Mouse (Mus musculus): ENCODE results near the gene 4930432M17Rik.
A peak's percentile ranks its signal among the peaks of the same experiment; 100 is the strongest.

The 4930432M17Rik gene

DNA sequence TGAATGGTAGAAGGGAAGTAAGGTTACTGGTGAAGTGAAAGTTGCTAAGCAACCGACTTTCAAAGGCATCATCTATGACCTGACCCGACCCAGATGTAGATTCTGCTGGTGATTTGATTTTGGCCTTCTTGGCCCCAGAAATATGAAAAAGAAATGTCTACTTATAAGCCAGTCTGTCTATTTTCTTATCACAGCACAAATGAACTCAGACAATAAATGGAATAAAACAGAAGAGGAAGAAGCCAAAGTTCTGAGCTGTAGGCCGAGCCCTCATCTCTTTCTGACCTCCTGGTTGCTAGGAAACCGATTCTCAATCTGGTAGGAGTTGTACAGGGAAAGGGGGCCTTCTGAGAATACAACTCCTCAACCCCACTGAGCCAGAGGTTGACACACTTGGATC lies at the start of gene 4930432M17Rik:
4930432M17Rik (plus strand) TSS at position 301 of the 400 bp plus-strand sequence.
- DNase-seq (ENCODE audit: low spot score in 2 of 2) = no peak

DNA sequence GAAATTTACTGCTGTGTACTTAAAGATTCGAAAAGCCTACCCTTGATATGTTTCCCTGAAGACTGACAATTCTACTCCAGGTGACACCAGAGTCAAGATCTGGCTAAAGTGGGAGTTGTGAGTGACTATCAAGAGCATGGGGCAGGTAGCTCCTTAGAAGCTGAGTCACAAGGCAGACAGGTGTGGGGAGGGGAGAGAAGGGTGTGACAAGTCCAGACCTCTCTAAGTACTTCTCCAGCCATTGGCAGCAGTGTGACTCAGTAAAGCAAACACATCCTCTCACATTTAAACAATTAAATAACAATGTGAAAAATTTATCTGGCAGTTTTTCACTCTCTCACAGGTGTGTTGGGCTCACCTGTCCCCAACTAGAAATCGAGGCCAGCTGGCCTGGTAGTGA lies 44.9 kb upstream of the 4930432M17Rik start:
- DNase-seq (ENCODE audit: low spot score in 2 of 2) = no peak

DNA sequence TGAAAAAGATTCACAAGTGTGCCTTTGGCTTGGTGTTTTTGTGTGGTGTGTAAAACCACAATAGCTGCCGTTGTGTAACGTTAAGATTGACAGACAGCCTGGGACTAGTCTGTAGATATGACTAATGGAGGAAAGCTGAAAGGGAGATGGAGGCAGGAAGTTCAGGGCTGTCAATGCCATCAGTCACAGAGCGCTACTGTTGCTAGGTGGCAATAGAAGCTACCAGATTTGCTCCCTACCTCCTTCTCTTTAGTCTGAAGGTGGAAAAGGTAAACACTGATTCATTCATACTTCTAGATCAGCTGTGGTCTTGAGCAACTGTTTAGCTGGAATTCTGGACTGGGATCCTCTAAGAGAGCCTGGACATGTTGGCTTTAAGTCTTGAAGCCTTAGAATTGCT lies 44.3 kb upstream of the 4930432M17Rik start:
- no peak for DNase-seq (ENCODE audit: low spot score in 2 of 2)

DNA sequence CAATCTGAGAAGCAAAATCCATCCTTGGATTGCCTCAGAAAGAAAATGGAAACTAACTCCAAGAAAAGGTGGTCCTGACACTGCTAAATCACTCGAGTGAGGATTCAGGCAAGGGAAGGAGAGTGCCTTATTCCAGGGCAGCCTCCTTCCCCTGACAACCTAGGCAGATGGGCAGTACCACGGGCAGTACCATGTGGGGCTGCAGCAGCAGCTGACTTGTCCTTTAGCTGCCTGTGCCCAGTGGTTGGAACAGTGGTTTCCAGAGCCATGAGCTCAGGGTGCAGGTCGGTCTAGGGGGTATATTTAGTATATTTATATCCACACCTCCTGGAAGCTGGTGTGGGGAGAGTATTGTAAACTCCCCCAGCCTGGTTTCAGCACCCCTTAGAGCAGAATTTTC lies 42.3 kb upstream of the 4930432M17Rik start:
- no peak for DNase-seq (ENCODE audit: low spot score in 2 of 2)

DNA sequence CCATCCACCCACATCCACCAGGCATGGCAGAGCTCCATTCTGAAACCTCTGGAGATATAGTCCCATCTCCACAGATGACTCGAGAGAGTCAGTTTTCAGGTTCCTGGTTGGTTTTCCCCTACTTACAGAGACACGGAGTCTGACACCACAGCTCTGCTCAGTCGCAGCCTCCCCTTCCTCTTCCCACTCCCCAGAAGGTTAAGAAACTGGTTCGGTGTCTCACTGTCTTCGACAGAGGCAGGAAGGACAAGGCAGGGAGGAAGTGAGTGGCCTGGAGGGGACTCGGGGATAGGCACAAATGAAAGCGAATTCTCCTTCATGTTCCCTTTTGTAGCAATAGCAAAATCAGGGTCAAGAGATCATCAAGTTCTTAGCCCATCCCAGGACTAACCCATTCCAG lies 39.9 kb upstream of the 4930432M17Rik start:
- DNase-seq (ENCODE audit: low spot score in 2 of 2) = no peak

DNA sequence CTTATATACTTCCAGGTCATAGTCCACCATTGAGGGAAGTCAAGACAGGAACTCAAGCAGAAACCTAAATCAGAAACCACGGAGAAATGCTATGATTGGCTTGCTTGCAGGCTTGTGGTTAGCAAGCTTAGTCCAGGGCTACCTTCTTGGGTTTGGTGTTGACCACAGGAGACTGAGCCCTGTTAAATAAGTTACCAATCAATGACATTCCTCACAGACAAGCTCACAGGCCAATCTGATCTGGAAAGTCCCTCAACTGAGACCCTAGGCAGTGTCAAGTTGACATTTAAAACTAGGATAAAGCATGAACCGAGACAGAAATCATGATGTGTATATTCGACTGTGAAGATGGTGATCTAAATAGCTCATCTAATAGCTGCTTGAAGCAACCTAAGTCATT lies 35.6 kb upstream of the 4930432M17Rik start:
- DNase-seq (ENCODE audit: low spot score in 2 of 2) = no peak

DNA sequence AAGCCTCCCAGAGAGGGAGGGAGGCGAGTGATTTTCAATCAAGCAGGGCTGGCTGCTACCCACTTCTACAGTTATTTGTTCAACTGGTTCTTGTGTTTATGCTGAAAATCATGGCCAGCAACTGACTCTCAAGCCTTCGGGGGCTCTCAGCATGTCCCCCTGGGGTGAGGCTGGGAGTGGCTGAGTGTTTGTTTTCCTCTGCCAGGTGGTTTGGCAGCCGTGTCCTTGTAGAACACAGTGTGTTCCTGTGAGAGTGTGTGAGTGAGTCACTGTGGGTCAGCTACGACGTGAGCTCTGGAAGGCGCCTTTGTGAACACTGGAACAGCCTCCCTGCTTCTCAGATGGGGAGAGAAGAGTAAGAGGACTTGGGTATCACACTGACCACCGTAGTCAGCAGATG lies 35.1 kb upstream of the 4930432M17Rik start:
- peak in 1 of 2 experiments; percentile 26 for DNase-seq (ENCODE audit: low spot score in 2 of 2)

DNA sequence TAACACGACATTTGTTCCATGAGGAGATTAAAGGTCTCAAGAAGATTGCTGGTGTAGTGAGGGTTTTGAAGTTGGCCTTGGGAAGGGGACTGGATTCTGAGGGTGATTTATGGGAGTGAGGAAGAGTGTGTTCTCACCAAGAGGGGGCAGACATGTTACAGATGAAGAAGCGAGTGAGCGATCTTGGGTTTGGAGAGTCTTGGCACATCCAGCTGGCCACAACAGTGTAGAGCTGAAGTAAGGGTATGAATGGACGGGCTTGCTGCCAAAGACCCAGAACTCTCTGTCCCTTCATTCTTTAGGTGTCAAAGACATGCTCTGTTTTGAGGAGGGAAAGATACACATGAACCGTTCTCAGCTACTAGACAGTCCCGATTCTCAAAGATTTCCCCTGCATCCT lies 34.2 kb upstream of the 4930432M17Rik start:
- DNase-seq (ENCODE audit: low spot score in 2 of 2) = peak; percentile 60 to 72

DNA sequence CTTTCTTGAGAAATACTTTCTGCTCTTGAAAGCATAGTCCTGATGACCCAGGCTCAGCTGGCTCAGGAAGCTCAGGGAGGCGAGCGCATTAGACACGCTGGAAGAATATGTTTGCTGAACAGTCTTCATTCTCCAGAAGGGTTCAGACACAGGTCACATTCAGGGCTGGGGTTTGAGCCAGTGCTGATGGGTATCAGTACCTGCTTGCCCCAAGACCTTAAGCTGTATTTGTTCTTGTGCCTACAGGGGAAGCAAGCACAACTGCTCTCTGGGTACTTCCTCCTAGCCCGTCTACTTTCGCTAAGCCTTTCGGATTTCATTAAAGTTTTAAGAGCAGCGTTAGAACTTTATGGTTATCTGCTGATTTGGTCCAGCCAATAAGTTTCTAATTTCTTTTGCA lies 33.8 kb upstream of the 4930432M17Rik start:
- DNase-seq (ENCODE audit: low spot score in 2 of 2) = peak in 1 of 2 experiments; percentile 21

DNA sequence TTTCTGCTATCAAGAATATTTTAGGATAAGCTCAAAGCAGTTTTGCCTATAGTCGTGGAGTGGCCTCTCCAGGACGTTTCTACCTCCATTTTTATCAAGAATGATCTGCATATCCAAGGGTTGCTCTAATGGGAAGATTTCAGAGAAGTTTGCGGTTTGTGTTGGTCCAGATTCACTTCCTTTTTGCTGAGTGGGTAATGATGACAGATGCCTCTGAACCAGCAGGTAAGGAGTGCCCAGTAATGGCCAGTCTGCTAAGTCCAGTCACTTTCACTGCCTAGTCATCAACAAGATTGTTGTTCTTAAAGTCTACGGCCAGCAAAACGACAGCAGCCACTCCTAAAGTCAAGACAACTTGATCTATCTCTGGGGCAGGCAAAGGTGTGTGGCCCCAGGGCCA lies 32.8 kb upstream of the 4930432M17Rik start:
- DNase-seq (ENCODE audit: low spot score in 2 of 2) = no peak

DNA sequence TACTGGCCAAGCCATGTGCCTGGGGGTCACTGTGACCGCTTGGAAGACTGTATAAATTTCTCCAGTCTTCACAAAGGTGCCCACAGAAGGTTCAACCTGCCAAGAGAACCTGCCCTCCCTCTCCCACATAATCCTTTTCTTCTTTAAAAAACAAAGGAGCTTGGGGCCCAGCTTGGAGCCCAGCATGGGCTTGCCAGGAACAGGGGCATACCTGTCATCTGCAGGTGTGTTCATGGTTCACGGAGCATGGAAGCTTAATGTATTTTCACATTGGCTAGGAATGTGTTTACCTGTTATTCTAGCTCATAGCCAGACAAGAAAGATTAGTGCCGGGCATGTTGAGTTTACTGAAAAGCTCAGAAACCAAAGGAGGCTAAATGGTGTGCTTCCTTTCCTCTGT lies 32.3 kb upstream of the 4930432M17Rik start:
- no peak for DNase-seq (ENCODE audit: low spot score in 2 of 2)

DNA sequence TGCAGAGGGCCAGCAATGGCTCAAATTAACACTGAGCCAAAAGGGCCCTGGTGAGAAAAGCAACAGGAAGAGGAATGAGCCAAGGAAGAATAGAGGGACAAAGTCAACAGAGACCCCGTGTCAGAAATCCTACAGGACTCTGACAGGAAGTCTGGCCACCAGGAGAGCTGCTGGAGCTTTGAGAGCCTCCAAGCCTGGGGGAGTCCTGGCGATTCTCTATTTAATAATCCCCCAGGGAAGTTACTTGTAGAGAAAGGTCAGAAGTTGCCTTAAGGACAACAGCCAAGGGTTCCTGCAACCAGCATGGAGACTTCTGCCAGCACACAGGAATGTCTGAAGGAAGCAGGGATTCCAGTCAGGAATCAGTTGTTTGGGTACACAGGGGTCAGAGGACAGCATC lies 30.0 kb upstream of the 4930432M17Rik start:
- DNase-seq (ENCODE audit: low spot score in 2 of 2) = no peak

DNA sequence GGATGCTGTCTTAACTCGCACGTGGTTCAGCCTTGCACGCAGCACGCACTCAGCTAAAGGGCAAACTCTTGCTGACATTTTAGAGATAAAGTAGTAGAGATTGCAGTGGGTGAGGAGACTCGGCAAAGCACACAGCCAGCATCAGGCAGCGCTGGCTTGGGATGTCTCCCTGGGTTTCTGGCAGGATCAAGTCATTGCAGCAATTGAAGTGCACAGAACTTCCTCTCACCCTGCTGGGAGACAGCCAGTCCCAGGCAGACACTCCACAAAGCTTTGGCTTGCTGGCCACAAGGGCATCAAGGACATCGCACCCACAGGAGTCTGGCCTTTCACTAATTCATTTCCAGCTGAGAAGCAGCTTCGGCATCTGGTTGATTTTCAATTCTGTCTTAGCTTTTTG lies 27.3 kb upstream of the 4930432M17Rik start:
- DNase-seq (ENCODE audit: low spot score in 2 of 2) = no peak

DNA sequence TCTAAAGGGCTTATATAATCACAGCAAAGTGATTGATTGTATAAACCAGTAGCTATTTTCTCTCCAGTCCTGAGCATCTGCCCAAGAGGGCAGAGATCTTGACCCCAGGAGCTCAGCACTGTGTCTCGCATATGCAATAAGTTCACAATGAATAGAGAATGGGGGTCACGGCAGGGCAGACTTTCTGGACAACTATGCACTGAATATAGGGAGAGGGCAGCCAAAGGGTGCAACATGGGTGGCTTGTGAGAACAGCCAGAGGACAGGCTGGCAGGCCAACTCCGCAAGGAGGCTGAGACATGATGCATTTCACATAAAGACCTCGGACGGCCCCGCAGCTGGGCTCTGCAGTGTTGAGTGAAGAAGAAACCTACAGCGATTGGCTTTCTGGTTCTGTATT lies 25.1 kb upstream of the 4930432M17Rik start:
- no peak for DNase-seq (ENCODE audit: low spot score in 2 of 2)

DNA sequence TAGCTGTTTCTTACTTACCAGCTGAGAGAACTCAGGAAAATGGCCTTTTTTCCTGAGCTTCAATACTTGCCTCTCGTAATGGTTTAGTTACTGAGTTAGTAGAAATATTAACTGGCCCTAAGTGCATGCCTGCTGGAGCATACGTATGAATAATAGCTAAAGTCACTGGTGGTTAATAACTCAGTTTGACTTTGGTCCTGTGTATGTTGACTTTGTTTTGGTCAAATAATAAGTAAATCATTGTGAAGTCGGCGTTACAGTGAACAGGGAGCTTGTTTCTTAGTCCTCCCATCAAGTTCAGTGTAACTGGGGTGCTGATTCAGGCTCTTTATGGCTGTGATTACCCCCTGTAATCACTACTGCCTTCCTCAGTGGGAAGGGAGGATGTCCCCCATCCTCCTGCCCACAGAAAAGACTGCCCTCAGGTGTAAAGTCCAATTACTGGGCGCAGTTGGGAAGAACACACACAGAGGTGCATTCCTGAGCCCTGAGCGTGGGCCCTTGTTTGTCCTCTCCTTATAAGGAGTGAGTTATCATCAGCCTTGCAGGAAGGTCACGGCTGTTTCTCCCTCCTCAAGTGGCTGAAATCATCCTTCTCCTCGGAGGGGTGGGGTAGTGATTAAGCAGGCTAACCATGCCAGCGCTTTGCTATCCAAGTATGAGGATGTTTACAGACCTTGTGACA lies 24.1 kb upstream of the 4930432M17Rik start:
- DNase-seq (ENCODE audit: low spot score in 2 of 2) = no peak

DNA sequence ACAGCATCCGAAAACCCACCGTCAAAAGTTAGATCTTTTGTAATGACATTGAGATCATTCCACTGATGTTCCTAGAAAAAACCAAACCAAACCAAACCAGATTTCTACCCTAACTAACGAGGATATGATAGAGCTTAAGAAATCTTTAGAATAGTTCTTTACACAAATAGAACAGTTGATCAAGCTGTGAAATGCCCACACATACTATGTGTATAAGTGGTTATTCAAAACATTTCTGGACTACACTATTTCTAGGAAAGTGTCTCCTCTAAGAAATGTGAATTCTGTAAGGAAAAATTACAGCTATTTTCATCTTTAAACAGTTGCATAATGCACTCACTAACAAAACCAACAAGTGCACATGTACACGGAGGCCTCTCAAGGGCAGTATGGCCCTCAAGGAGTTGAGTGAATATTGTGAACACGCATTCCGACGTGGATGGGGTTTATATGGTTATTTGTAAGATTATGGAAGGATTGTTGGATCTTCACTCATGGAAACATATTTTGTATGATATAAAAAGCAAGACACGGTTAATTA lies 22.3 kb upstream of the 4930432M17Rik start:
- DNase-seq (ENCODE audit: low spot score in 2 of 2) = no peak

DNA sequence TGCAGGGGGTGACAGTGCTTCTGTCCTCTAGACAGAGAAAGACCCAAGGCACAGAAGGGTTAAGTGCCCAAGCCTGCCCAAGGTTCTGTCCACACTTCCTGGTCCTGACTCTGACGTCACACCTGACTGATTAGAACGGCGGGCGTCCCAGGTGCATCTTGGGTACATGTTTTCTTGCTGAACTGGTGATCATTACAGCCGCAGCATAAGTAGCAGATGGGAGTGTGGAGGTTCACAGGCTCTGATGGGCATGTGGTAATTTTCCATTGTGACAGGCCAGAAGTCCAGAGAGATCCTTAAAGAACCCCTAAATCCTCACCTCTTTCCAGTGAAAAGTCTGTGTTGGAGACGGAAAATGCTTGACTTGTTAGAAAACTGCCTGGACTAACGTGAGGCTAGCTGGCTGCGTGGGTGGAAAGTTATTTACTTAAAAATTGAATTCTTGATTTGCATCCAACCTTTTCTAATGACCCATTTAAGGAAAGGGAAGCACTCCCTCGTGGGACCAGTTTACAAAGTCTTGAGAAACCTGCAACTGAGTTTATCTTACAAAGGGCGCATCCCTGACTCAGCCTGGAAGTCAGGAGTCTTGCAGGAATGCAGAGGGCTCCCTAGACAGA lies 20.4 kb upstream of the 4930432M17Rik start:
- DNase-seq (ENCODE audit: low spot score in 2 of 2) = no peak

DNA sequence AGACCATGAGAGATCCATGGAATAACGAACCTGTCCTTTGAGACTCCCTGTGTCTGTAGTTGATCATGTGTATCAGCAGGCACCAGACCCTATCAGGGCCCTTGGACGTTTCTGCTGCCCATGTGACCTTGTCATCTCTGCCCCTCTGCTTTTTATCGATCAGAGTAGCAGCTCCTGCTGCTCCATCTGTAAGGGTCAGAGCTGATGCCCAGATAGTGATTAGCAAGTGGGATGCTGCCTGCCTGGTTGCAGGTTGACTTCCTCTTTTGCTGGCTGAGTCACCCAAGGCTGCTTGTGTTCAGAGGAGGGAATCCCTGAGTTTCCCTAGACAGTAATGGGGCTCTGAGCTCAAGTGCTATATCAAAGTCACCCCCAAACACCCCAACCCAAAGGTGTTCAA lies 18.9 kb upstream of the 4930432M17Rik start:
- no peak for DNase-seq (ENCODE audit: low spot score in 2 of 2)

DNA sequence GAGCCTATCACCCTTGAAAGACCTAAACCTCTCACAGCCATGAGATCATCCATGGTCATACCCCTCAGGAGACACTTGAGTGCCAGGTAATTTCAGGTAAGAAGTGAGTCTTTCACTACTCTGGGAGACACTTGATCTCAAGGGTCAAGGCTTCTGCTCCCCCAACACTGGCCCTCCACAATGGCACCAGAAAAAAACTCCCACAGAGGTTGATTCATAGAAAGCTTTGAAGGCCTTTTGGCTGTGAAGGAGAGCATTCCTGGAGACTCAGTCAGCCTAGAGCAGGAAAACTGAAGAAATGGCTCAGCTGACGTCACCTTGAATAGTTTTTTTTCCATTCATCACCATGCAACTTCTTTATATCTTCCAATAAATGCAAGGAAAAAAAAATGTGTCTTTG lies 18.4 kb upstream of the 4930432M17Rik start:
- no peak for DNase-seq (ENCODE audit: low spot score in 2 of 2)

DNA sequence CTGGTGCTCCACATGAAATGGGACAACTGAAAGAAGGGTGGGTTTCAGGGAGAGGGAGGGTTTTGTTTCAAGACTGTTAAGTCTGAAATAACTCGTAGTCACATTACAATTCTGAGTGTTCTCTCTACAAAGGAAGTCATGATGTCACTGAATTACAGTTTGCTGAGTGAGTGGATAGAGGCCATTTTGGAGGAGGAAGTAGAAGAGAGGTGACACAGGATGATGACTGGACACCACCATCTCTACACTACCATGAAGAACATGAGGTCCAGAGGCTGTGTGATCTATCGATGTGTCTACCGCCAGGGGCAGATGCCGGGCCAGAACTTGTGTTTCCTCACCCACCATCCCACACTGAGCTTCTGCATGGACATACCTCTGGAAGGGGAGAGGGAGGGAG lies 13.6 kb upstream of the 4930432M17Rik start:
- DNase-seq (ENCODE audit: low spot score in 2 of 2) = no peak

DNA sequence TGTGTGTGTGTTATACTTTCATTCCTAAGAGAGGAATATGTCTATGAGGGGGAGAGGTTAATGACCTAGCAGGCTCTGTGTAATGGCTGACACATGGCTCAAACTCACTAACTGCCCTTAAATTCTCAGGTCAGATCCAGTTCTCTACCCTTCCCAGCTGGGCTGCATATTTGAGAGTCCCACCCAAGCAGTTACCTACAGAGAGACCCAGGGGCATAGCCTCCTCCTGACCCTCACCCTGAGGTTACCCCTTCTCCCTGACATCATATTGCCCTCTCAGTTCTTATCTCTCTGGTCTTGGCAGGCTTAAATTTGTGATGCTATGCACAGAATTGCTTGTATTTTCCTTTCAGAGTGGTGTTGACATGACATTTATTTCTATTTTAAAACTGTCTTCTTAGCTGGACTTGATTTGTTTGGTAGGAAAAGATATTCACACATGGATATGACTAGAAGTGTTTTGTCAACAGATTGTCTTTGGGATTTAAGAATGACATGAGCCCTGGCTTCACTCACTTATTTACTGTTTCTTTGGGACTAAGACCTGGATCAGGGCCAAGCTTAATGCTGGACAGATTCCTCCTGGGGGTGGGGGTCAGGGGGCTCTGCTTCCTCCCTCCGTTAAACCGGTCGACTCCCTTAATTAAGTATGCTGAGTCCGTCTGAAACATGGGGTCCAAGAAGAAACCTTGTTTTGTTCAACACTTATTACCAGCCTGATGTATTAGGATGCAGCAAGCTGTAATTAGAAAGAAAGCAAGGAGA lies 7.7 kb upstream of the 4930432M17Rik start:
- no peak for DNase-seq (ENCODE audit: low spot score in 2 of 2)

DNA sequence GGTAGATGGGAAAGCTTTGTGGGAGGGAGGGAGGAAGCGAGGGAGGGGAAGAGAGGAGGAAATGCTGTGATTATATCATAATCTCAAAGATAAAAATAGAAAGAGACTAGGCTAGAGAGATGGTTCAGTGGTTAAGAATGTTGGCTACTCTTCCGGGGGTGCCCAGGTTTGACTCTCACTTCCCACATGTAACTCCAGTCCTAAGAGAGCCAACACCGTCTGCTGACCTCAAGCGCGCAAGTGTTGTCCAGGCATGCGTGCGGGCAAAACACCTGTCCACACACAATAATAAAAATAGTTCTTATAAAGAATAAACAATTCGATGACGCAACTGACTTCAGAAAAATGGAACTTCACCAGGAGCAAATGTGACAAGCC lies 7.1 kb upstream of the 4930432M17Rik start:
- no peak for DNase-seq (ENCODE audit: low spot score in 2 of 2)
